Mouse (Mus musculus): Measurements from ENCODE around the gene Fam135a. TPM values are rescaled to one million over a fixed set of nuclear protein-coding genes. Genes with fewer than 3 reads are reported as not detected.

Gene Fam135a
- polyA plus RNA-seq, 1 experiment from 2014 or later: 24.5 TPM

- H3K27ac ChIP-seq: peak overlapping the region; percentile 96
- DNase-seq (ENCODE audit: low spot score): no peak
- H3K27me3 ChIP-seq (ENCODE audit: insufficient read depth, poor library complexity, severe bottlenecking): no peaks in the 10 kb centered on the region
- H3K36me3 ChIP-seq: no peaks in the 10 kb centered on the region
- no peaks in the 10 kb centered on the region for H3K9me3 ChIP-seq
- H3K4me3 ChIP-seq: peak overlapping the region; percentile 88
- H3K4me1 ChIP-seq (replicated peaks): peaks cover 21% of the 10 kb centered on the region
- WGBS: 59% methylated on average over 6 of the region's 6 CpGs
These were observed 773 bp upstream of the Fam135a start for GRCm38 (mm10) chr1:24100870-24101358.

GRCm38 (mm10) chr1:24099541-24099925 lies 608 bp downstream of the Fam135a start:
- DNase-seq (ENCODE audit: low spot score): no peak
- peak overlapping the region; percentile 96 for H3K27ac ChIP-seq
- no peaks in the 10 kb centered on the region for H3K36me3 ChIP-seq
- H3K4me1 ChIP-seq (replicated peaks): peaks cover 21% of the 10 kb centered on the region
- peak overlapping the region; percentile 88 for H3K4me3 ChIP-seq
- under 1% methylated on average over 44 of the region's 44 CpGs for WGBS
- no peaks in the 10 kb centered on the region for H3K9me3 ChIP-seq
- no peaks in the 10 kb centered on the region for H3K27me3 ChIP-seq (ENCODE audit: insufficient read depth, poor library complexity, severe bottlenecking)

GRCm38 (mm10) chr1:24097541-24097940 lies 2.6 kb downstream of the Fam135a start:
- Histone ChIP-seq H3K4me3 (no peak overlapping the region), H3K4me1 (replicated peaks) (peaks cover 21% of the 10 kb centered on the region), H3K27me3 (ENCODE audit: insufficient read depth, poor library complexity, severe bottlenecking) (no peaks in the 10 kb centered on the region), H3K27ac (no peak overlapping the region), H3K9me3 (no peaks in the 10 kb centered on the region), H3K36me3 (no peaks in the 10 kb centered on the region)
- 62% methylated on average over 8 of the region's 8 CpGs for WGBS
- DNase-seq (ENCODE audit: low spot score): no peak

GRCm38 (mm10) chr1:24092414-24092813 lies 7.7 kb downstream of the Fam135a start:
- Histone ChIP-seq H3K9me3 (no peaks in the 10 kb centered on the region), H3K27me3 (ENCODE audit: insufficient read depth, poor library complexity, severe bottlenecking) (no peaks in the 10 kb centered on the region), H3K27ac (no peak overlapping the region), H3K36me3 (no peaks in the 10 kb centered on the region), H3K4me1 (replicated peaks) (0 out of 2 replicates have a peak, but pooled peaks cover 3% of the 10 kb centered on the region), H3K4me3 (no peak overlapping the region)
- 92% methylated on average over 7 of the region's 7 CpGs for WGBS
- no peak for DNase-seq (ENCODE audit: low spot score)

- H3K9me3 ChIP-seq: no peaks in the 10 kb centered on the region
These were observed 9.5 kb downstream of the Fam135a start for GRCm38 (mm10) chr1:24090603-24091002.

GRCm38 (mm10) chr1:24090094-24090493 lies 10.0 kb downstream of the Fam135a start:
- WGBS: 86% methylated on average over 5 of the region's 5 CpGs
- no peaks in the 10 kb centered on the region for H3K27me3 ChIP-seq (ENCODE audit: insufficient read depth, poor library complexity, severe bottlenecking)
- no peak for DNase-seq (ENCODE audit: low spot score)

More at GRCm38 (mm10) chr1:24090603-24091002, 9.5 kb downstream of the Fam135a start:
- no peaks in the 10 kb centered on the region for H3K36me3 ChIP-seq
- H3K4me1 ChIP-seq (replicated peaks): no peaks in the 10 kb centered on the region
- no peaks in the 10 kb centered on the region for H3K27me3 ChIP-seq (ENCODE audit: insufficient read depth, poor library complexity, severe bottlenecking)
- no peak for DNase-seq (ENCODE audit: low spot score)
- no peak overlapping the region for H3K4me3 ChIP-seq
- WGBS: 94% methylated on average over 2 of the region's 2 CpGs
- no peak overlapping the region for H3K27ac ChIP-seq

GRCm38 (mm10) chr1:24086176-24086575 lies 14.0 kb downstream of the Fam135a start:
- Histone ChIP-seq H3K27me3 (ENCODE audit: insufficient read depth, poor library complexity, severe bottlenecking) (no peaks in the 10 kb centered on the region), H3K36me3 (peaks cover 15% of the 10 kb centered on the region), H3K4me3 (no peak overlapping the region), H3K9me3 (no peaks in the 10 kb centered on the region), H3K27ac (no peak overlapping the region), H3K4me1 (replicated peaks) (no peaks in the 10 kb centered on the region)
- 90% methylated on average over 3 of the region's 3 CpGs for WGBS
- DNase-seq (ENCODE audit: low spot score): no peak

More at GRCm38 (mm10) chr1:24090094-24090493, 10.0 kb downstream of the Fam135a start:
- H3K36me3 ChIP-seq: no peaks in the 10 kb centered on the region
- no peak overlapping the region for H3K4me3 ChIP-seq
- no peaks in the 10 kb centered on the region for H3K9me3 ChIP-seq
- no peaks in the 10 kb centered on the region for H3K4me1 ChIP-seq (replicated peaks)
- H3K27ac ChIP-seq: no peak overlapping the region

- no peaks in the 10 kb centered on the region for H3K9me3 ChIP-seq
- peaks cover 24% of the 10 kb centered on the region for H3K36me3 ChIP-seq
- no peak for DNase-seq (ENCODE audit: low spot score)
- no peaks in the 10 kb centered on the region for H3K4me1 ChIP-seq (replicated peaks)
- no peak overlapping the region for H3K4me3 ChIP-seq
- WGBS: 78% methylated on average over 2 of the region's 2 CpGs
- no peaks in the 10 kb centered on the region for H3K27me3 ChIP-seq (ENCODE audit: insufficient read depth, poor library complexity, severe bottlenecking)
- H3K27ac ChIP-seq: no peak overlapping the region
These were observed 25.7 kb downstream of the Fam135a start for GRCm38 (mm10) chr1:24074396-24074795.

GRCm38 (mm10) chr1:24073386-24074248 lies 26.5 kb downstream of the Fam135a start:
- peaks cover 30% of the 10 kb centered on the region for H3K36me3 ChIP-seq
- H3K4me3 ChIP-seq: no peak overlapping the region
- no peaks in the 10 kb centered on the region for H3K9me3 ChIP-seq
- no peaks in the 10 kb centered on the region for H3K27me3 ChIP-seq (ENCODE audit: insufficient read depth, poor library complexity, severe bottlenecking)
- no peak overlapping the region for H3K27ac ChIP-seq
- no peak for DNase-seq (ENCODE audit: low spot score)
- 90% methylated on average over 5 of the region's 5 CpGs for WGBS
- H3K4me1 ChIP-seq (replicated peaks): no peaks in the 10 kb centered on the region

GRCm38 (mm10) chr1:24068830-24069229 lies 31.3 kb downstream of the Fam135a start:
- peaks cover 27% of the 10 kb centered on the region for H3K36me3 ChIP-seq
- no peak overlapping the region for H3K27ac ChIP-seq
- no peaks in the 10 kb centered on the region for H3K4me1 ChIP-seq (replicated peaks)
- WGBS: 95% methylated on average over 7 of the region's 7 CpGs
- no peaks in the 10 kb centered on the region for H3K27me3 ChIP-seq (ENCODE audit: insufficient read depth, poor library complexity, severe bottlenecking)
- H3K9me3 ChIP-seq: no peaks in the 10 kb centered on the region
- no peak overlapping the region for H3K4me3 ChIP-seq
- DNase-seq (ENCODE audit: low spot score): no peak

GRCm38 (mm10) chr1:24066706-24067105 lies 33.4 kb downstream of the Fam135a start:
- WGBS: 91% methylated on average over 4 of the region's 4 CpGs
- no peak for DNase-seq (ENCODE audit: low spot score)
- Histone ChIP-seq H3K4me1 (replicated peaks) (no peaks in the 10 kb centered on the region), H3K36me3 (peaks cover 17% of the 10 kb centered on the region), H3K27me3 (ENCODE audit: insufficient read depth, poor library complexity, severe bottlenecking) (no peaks in the 10 kb centered on the region), H3K9me3 (no peaks in the 10 kb centered on the region), H3K27ac (no peak overlapping the region), H3K4me3 (no peak overlapping the region)

- 96% methylated on average over 14 of the region's 14 CpGs for WGBS
- Histone ChIP-seq H3K4me1 (replicated peaks) (no peaks in the 10 kb centered on the region), H3K4me3 (no peak overlapping the region), H3K36me3 (peaks cover 26% of the 10 kb centered on the region), H3K27me3 (ENCODE audit: insufficient read depth, poor library complexity, severe bottlenecking) (no peaks in the 10 kb centered on the region), H3K9me3 (no peaks in the 10 kb centered on the region), H3K27ac (no peak overlapping the region)
- no peak for DNase-seq (ENCODE audit: low spot score)
These were observed 44.4 kb downstream of the Fam135a start for GRCm38 (mm10) chr1:24055706-24056105.

GRCm38 (mm10) chr1:24046730-24047510 lies 53.2 kb downstream of the Fam135a start:
- H3K27me3 ChIP-seq (ENCODE audit: insufficient read depth, poor library complexity, severe bottlenecking): no peaks in the 10 kb centered on the region
- 79% methylated on average over 6 of the region's 6 CpGs for WGBS
- no peaks in the 10 kb centered on the region for H3K9me3 ChIP-seq
- peaks cover 4% of the 10 kb centered on the region; the same call in 1 of the 2 replicates for H3K4me1 ChIP-seq (replicated peaks)
- DNase-seq (ENCODE audit: low spot score): no peak
- no peak overlapping the region for H3K27ac ChIP-seq
- no peak overlapping the region for H3K4me3 ChIP-seq
- peaks cover 26% of the 10 kb centered on the region; the same call in 1 of the 2 replicates for H3K36me3 ChIP-seq
